Mouse (Mus musculus) neural tube, embryonic 11.5 days (tissue): ENCODE data around the gene Stk32c. TPM values are rescaled to one million over a fixed set of nuclear protein-coding genes. Genes with fewer than 3 reads are reported as not detected.

ENCODE experiments used
- ATAC-seq: fragments of 200-750 bp; cut with Nextera tagmentation; 2 replicates; pipeline ENCODE4 v1.8.0; 2017; ENCODE audit warnings: moderate number of reproducible peaks, mild to moderate bottlenecking, moderate TSS enrichment, moderate library complexity; ENCODE audit not compliant: insufficient read depth, low FRiP score, low TSS enrichment
- DNase-seq: peaks from one replicate; pipeline ENCODE4 v3.0.0-alpha.2; 2015; ENCODE audit warnings: low spot score
- H3K27ac ChIP-seq: fragments of 300-500 bp; sonication (generic); 2 replicates; pipeline ENCODE4 v1.5.1; 2014; ENCODE audit warnings: low read depth, mild to moderate bottlenecking, low read length
- H3K27me3 ChIP-seq: fragments of 300-500 bp; sonication (generic); 2 replicates; pipeline ENCODE4 v1.6.1; 2014; ENCODE audit warnings: mild to moderate bottlenecking, low read length, mixed read lengths; ENCODE audit not compliant: control insufficient read depth, insufficient read depth
- H3K36me3 ChIP-seq: fragments of 300-500 bp; sonication (generic); 2 replicates; pipeline ENCODE4 v1.6.1; 2014; ENCODE audit warnings: mild to moderate bottlenecking, low read length, moderate library complexity, mixed read lengths; ENCODE audit not compliant: control insufficient read depth, insufficient read depth
- H3K4me1 ChIP-seq: fragments of 300-500 bp; sonication (generic); 2 replicates; pipeline ENCODE4 v1.6.1; 2014; ENCODE audit warnings: low read length, mixed read lengths; ENCODE audit not compliant: control insufficient read depth, insufficient read depth
- H3K4me2 ChIP-seq: fragments of 300-500 bp; sonication (generic); 2 replicates; pipeline ENCODE4 v1.6.1; 2014; ENCODE audit warnings: low read depth, mild to moderate bottlenecking, moderate library complexity
- H3K4me3 ChIP-seq: fragments of 300-500 bp; sonication (generic); 2 replicates; pipeline ENCODE4 v1.5.1; 2014; ENCODE audit warnings: low read depth, low read length
- H3K9ac ChIP-seq: fragments of 300-500 bp; sonication (generic); 2 replicates; pipeline ENCODE4 v1.6.1; 2014; ENCODE audit warnings: mild to moderate bottlenecking, low read length
- H3K9me3 ChIP-seq: fragments of 300-500 bp; sonication (generic); 2 replicates; pipeline ENCODE4 v1.6.1; 2016; ENCODE audit warnings: low read length; ENCODE audit not compliant: control insufficient read depth
- WGBS: fragments of 180-500 bp; shearing (Covaris S2); extraction: QIAGEN DNeasy Blood & Tissue Kit; methylation state at CpG from one replicate; pipeline ENCODE4 v1.1.7; 2014; 5-methylcytosine and 5-hydroxymethylcytosine counted together
- polyA plus RNA-seq: library from polyadenylated mRNA; unstranded; fragments of >200 nt; fragmentation: Nextera tagmentation; extraction: Ambion mirVana; gene quantifications from 2 replicates; pipeline ENCODE4 v1.2.1, GENCODE M21; 2014

The Stk32c gene
- polyA plus RNA-seq, 1 experiment from 2014 or later = 0.46 TPM

- no peak overlapping the region for H3K9ac ChIP-seq
- peaks cover 21% of the 10 kb centered on the region for H3K4me1 ChIP-seq
- no peak overlapping the region for H3K27ac ChIP-seq
- no peaks in the 10 kb centered on the region for H3K36me3 ChIP-seq
- DNase-seq = no peak
- H3K4me2 ChIP-seq = no peak overlapping the region
- H3K4me3 ChIP-seq = no peak overlapping the region
- 40% methylated on average over 7 of the region's 7 CpGs for WGBS
- ATAC-seq = no peak
- no peaks in the 10 kb centered on the region for H3K9me3 ChIP-seq
- H3K27me3 ChIP-seq = no peaks in the 10 kb centered on the region
Measured at GRCm38 (mm10) chr7:139149373-139149772, 63.7 kb downstream of the Stk32c start.

- Histone ChIP-seq H3K4me3 (no peak overlapping the region), H3K27ac (peak overlapping the region; percentile 62), H3K4me1 (peaks cover 21% of the 10 kb centered on the region), H3K9ac (no peak overlapping the region; the same call in 1 of the 2 replicates), H3K27me3 (no peaks in the 10 kb centered on the region), H3K4me2 (no peak overlapping the region), H3K9me3 (no peaks in the 10 kb centered on the region), H3K36me3 (no peaks in the 10 kb centered on the region)
- DNase-seq (peak; percentile 23), ATAC-seq (no peak)
- 48% methylated on average over 4 of the region's 4 CpGs for WGBS
Measured at GRCm38 (mm10) chr7:139147360-139147759, 65.7 kb downstream of the Stk32c start.

GRCm38 (mm10) chr7:139145891-139146290 lies 67.2 kb downstream of the Stk32c start:
- Histone ChIP-seq H3K9ac (no peak overlapping the region), H3K27ac (no peak overlapping the region), H3K27me3 (no peaks in the 10 kb centered on the region), H3K4me2 (no peak overlapping the region), H3K4me3 (no peak overlapping the region), H3K36me3 (no peaks in the 10 kb centered on the region), H3K4me1 (peaks cover 17% of the 10 kb centered on the region), H3K9me3 (no peaks in the 10 kb centered on the region)
- WGBS = 49% methylated on average over 7 of the region's 7 CpGs
- no peak for DNase-seq
- ATAC-seq = no peak

GRCm38 (mm10) chr7:139143785-139144184 lies 69.3 kb downstream of the Stk32c start:
- no peaks in the 10 kb centered on the region for H3K27me3 ChIP-seq
- H3K36me3 ChIP-seq = no peaks in the 10 kb centered on the region
- H3K9ac ChIP-seq = no peak overlapping the region
- no peak overlapping the region for H3K4me3 ChIP-seq
- peaks cover 30% of the 10 kb centered on the region for H3K4me1 ChIP-seq
- H3K27ac ChIP-seq = no peak overlapping the region
- DNase-seq (peak; percentile 1), ATAC-seq (no peak)
- H3K4me2 ChIP-seq = no peak overlapping the region
- 80% methylated on average over 1 of the region's 1 CpGs for WGBS
- H3K9me3 ChIP-seq = no peaks in the 10 kb centered on the region

GRCm38 (mm10) chr7:139139921-139140461 lies 73.1 kb downstream of the Stk32c start:
- WGBS = 4% methylated on average over 11 of the region's 11 CpGs

GRCm38 (mm10) chr7:139136906-139137491 lies 76.1 kb downstream of the Stk32c start:
- DNase-seq (no peak), ATAC-seq (no peak)
- peaks cover 31% of the 10 kb centered on the region for H3K4me1 ChIP-seq
- no peak overlapping the region for H3K4me2 ChIP-seq
- H3K36me3 ChIP-seq = no peaks in the 10 kb centered on the region
- no peak overlapping the region for H3K4me3 ChIP-seq
- no peaks in the 10 kb centered on the region for H3K27me3 ChIP-seq
- H3K27ac ChIP-seq = no peak overlapping the region
- H3K9ac ChIP-seq = no peak overlapping the region
- no peaks in the 10 kb centered on the region for H3K9me3 ChIP-seq
- 65% methylated on average over 5 of the region's 5 CpGs for WGBS

More at GRCm38 (mm10) chr7:139139921-139140461, 73.1 kb downstream of the Stk32c start:
- Histone ChIP-seq H3K27me3 (no peaks in the 10 kb centered on the region), H3K9ac (peak overlapping the region; percentile 37; the same call in 1 of the 2 replicates), H3K4me1 (peaks cover 31% of the 10 kb centered on the region), H3K9me3 (no peaks in the 10 kb centered on the region), H3K36me3 (no peaks in the 10 kb centered on the region), H3K27ac (peak overlapping the region; percentile 76), H3K4me2 (no peak overlapping the region; the same call in 1 of the 2 replicates), H3K4me3 (no peak overlapping the region)
- peak; percentile 95 for ATAC-seq
- DNase-seq = peak; percentile 82

GRCm38 (mm10) chr7:139135236-139135635 lies 77.9 kb downstream of the Stk32c start:
- 84% methylated on average over 5 of the region's 5 CpGs for WGBS

GRCm38 (mm10) chr7:139133446-139133845 lies 79.7 kb downstream of the Stk32c start:
- DNase-seq (no peak), ATAC-seq (no peak)
- no peak overlapping the region for H3K4me2 ChIP-seq
- no peaks in the 10 kb centered on the region for H3K36me3 ChIP-seq
- H3K9ac ChIP-seq = no peak overlapping the region
- no peak overlapping the region for H3K4me3 ChIP-seq
- 91% methylated on average over 3 of the region's 3 CpGs for WGBS
- H3K9me3 ChIP-seq = no peaks in the 10 kb centered on the region
- H3K4me1 ChIP-seq = peaks cover 19% of the 10 kb centered on the region
- H3K27ac ChIP-seq = no peak overlapping the region
- H3K27me3 ChIP-seq = no peaks in the 10 kb centered on the region

More at GRCm38 (mm10) chr7:139135236-139135635, 77.9 kb downstream of the Stk32c start:
- no peak overlapping the region for H3K27ac ChIP-seq
- no peak overlapping the region for H3K9ac ChIP-seq
- no peak overlapping the region for H3K4me3 ChIP-seq
- ATAC-seq (no peak), DNase-seq (no peak)
- no peaks in the 10 kb centered on the region for H3K27me3 ChIP-seq
- peaks cover 27% of the 10 kb centered on the region for H3K4me1 ChIP-seq
- H3K4me2 ChIP-seq = no peak overlapping the region
- no peaks in the 10 kb centered on the region for H3K36me3 ChIP-seq
- H3K9me3 ChIP-seq = no peaks in the 10 kb centered on the region

- Histone ChIP-seq H3K4me3 (no peak overlapping the region), H3K4me1 (peaks cover 12% of the 10 kb centered on the region), H3K9ac (no peak overlapping the region), H3K27ac (no peak overlapping the region), H3K9me3 (no peaks in the 10 kb centered on the region), H3K4me2 (no peak overlapping the region), H3K27me3 (no peaks in the 10 kb centered on the region), H3K36me3 (no peaks in the 10 kb centered on the region)
- WGBS = 68% methylated on average over 8 of the region's 8 CpGs
- ATAC-seq (no peak), DNase-seq (no peak)
Measured at GRCm38 (mm10) chr7:139131538-139131937, 81.6 kb downstream of the Stk32c start.
